Mouse (Mus musculus) heart, postnatal 0 days (tissue): ENCODE measurements at regions not wholly inside any gene's neighbourhood (a gene's known extent, or its start where the extent isn't known, plus 50 kb on each side); places are given as distances from the start of the nearest gene placed in this dataset.

Source experiments
- CTCF ChIP-seq: IDR thresholded peaks from 2 replicates; pipeline ENCODE4 v1.5.1; 2016; ENCODE audit warnings: antibody characterized with exemption, control low read depth, low read depth
- EP300 ChIP-seq: IDR thresholded peaks from 2 replicates; pipeline ENCODE4 v1.6.1; 2016; ENCODE audit warnings: antibody characterized with exemption, low read depth

GRCm38 (mm10) chr9:41218702-41219101 lies 57.2 kb upstream of the Ubash3b start:
- TF ChIP-seq CTCF (no peak), EP300 (no peak)
